Mouse (Mus musculus): ENCODE measurements at regions not wholly inside any gene's neighbourhood (a gene's known extent, or its start where the extent isn't known, plus 50 kb on each side); places are given as distances from the start of the nearest gene placed in this dataset.

DNA sequence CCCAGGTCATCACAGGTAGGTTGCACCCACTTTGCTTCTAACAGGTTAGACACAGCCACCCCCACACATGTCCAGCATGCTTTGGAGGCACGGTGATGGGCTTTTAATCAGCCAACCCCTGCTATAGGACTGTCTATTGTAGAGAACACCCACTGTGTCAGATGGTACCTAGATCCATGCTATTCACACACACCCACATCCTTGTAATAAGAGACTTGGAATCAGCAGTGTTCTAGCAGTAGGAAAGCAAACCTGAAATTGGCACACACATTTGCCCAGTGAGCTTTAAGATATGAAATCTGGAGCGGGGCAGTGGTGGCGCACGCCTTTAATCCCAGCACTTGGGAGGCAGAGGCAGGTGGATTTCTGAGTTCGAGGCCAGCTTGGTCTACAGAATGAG lies 113.9 kb upstream of the Rtl1 start:
- WGBS = 94% methylated on average over 5 of the region's 5 CpGs
- H3K4me1 ChIP-seq (ENCODE audit: control insufficient read depth, insufficient read depth, low read length) = no peaks in the 10 kb centered on the region

DNA sequence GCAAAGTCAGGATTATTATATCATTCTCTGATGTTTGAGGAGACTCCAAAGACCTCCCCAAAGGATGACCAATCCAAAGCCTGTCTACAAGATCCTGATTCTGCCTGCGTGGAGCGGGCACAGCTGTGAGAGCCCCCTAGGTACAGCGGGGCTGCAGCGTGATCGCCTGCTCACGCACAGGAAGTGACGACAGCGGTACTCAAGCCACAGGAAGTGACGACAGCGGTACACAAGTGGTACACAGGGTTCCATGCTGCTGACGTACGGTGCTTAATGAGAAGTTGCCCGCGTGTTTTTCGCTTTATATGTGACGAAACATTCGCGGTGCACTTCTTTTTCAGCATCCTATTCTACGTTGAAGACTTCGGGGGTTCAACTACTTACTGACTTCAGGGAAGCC lies 116.9 kb upstream of the Rtl1 start:
- DNase-seq = no peak
- TF ChIP-seq POLR2A (IDR thresholded peaks at IDR 0.05; ENCODE audit: borderline replicate concordance, extremely low read depth, low read depth, low read length) = no peak
- no peak for TF ChIP-seq CTCF (IDR thresholded peaks at IDR 0.05; ENCODE audit: insufficient read depth, low read length)
- Histone ChIP-seq H3K4me3 (replicated peaks; ENCODE audit: extremely low read depth, low read depth, low read length) (no peak overlapping the region), H3K4me1 (ENCODE audit: control insufficient read depth, insufficient read depth, low read length) (no peaks in the 10 kb centered on the region)
- WGBS = 93% methylated on average over 20 of the region's 20 CpGs

More for the DNA sequence above, 113.9 kb upstream of the Rtl1 start:
- TF ChIP-seq POLR2A (IDR thresholded peaks at IDR 0.05; ENCODE audit: borderline replicate concordance, extremely low read depth, low read depth, low read length) = no peak
- no peak for TF ChIP-seq CTCF (IDR thresholded peaks at IDR 0.05; ENCODE audit: insufficient read depth, low read length)
- no peak overlapping the region for H3K4me3 ChIP-seq (replicated peaks; ENCODE audit: extremely low read depth, low read depth, low read length)
- no peak for DNase-seq

DNA sequence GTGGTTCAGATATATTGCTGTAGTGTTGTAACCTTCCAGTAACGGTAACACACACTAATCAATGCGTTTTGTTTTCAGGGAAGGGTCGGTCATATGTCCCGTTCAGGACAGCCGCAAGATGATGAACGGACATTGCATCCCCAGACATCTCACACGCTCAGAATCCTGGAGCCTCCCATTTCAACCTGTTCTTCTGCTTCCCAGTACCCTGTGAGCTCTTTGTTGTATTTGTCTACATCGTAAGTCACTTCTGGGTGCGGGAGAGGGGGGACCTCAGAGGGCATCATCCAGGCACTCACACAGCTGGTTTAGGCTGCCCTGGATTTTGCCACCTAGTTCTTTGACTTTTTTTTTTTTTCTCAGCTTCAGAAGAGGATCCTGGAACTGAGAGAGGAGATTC lies 117.9 kb upstream of the Rtl1 start:
- DNase-seq = no peak
- 91% methylated on average over 9 of the region's 9 CpGs for WGBS
- H3K4me3 ChIP-seq (replicated peaks; ENCODE audit: extremely low read depth, low read depth, low read length) = no peak overlapping the region
- H3K4me1 ChIP-seq (ENCODE audit: control insufficient read depth, insufficient read depth, low read length) = no peaks in the 10 kb centered on the region
- no peak for TF ChIP-seq POLR2A (IDR thresholded peaks at IDR 0.05; ENCODE audit: borderline replicate concordance, extremely low read depth, low read depth, low read length)
- no peak for TF ChIP-seq CTCF (IDR thresholded peaks at IDR 0.05; ENCODE audit: insufficient read depth, low read length)

DNA sequence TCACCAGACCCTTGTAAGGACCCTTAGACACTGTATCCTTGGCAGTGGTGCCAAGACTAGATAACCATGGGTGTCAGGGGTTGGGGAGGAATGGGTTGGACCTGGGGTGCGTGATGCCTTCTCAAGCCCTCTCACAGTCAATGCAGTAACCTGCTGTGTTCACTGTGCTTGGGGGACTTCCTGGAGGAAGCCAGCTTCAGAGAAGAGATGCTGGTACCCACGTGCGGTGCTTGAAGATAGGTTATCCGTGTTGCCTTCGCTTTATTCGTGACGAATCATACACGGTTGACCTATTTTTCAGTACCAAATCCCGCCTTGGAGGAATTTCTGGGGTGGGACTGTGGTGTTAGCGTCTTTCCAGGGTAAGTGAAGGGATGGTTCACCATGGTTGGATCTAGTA lies 138.1 kb upstream of the Rtl1 start:
- DNase-seq = no peak
- TF ChIP-seq POLR2A (IDR thresholded peaks at IDR 0.05; ENCODE audit: borderline replicate concordance, extremely low read depth, low read depth, low read length) (no peak), CTCF (IDR thresholded peaks at IDR 0.05; ENCODE audit: insufficient read depth, low read length) (no peak)
- 91% methylated on average over 10 of the region's 10 CpGs for WGBS
- Histone ChIP-seq H3K4me1 (ENCODE audit: control insufficient read depth, insufficient read depth, low read length) (no peaks in the 10 kb centered on the region), H3K4me3 (replicated peaks; ENCODE audit: extremely low read depth, low read depth, low read length) (no peak overlapping the region)

DNA sequence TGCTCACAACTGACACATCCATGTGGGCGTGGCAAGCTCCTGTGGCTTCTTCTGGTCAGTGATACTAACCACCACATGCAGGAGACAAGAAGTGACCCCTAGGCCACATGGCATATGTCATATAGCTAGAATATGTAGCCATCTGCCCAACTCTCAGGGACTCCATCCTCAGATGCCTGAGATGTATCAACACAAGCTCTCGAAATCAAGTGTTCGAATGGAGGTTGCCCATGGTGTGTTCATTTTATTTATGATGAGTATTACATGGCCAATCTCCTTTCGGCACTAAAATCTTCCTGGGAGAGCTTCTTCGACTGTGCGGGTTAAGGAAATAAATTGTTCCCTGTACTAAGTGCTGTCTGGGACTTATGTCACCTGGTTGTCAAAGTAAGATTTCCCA lies 138.8 kb upstream of the Rtl1 start:
- WGBS = 88% methylated on average over 6 of the region's 6 CpGs
- H3K4me1 ChIP-seq (ENCODE audit: control insufficient read depth, insufficient read depth, low read length) = no peaks in the 10 kb centered on the region
- H3K4me3 ChIP-seq (replicated peaks; ENCODE audit: extremely low read depth, low read depth, low read length) = no peak overlapping the region
- no peak for DNase-seq
- TF ChIP-seq CTCF (IDR thresholded peaks at IDR 0.05; ENCODE audit: insufficient read depth, low read length) (no peak), POLR2A (IDR thresholded peaks at IDR 0.05; ENCODE audit: borderline replicate concordance, extremely low read depth, low read depth, low read length) (no peak)

DNA sequence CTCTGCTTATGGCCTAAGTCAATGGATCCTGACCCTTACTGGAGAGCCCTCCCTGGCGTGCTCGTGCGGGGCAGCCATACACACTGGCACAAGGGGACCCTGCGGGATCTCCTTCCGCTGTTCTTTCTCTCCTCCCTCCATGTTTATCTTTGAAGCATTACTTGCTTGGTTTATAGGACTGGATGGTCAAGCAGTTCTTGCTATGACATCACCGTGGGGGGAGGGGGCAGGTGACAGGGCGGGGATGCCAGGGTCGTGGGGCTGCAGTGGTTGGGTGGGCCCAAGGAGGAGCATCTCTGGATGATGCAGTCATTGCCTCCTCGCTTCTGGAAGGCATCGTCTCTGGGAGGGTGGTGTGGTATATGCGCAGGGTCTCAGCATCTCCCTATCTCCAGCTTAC lies 142.4 kb upstream of the Rtl1 start:
- Histone ChIP-seq H3K4me1 (ENCODE audit: control insufficient read depth, insufficient read depth, low read length) (no peaks in the 10 kb centered on the region), H3K4me3 (replicated peaks; ENCODE audit: extremely low read depth, low read depth, low read length) (no peak overlapping the region)
- DNase-seq = no peak
- 86% methylated on average over 11 of the region's 11 CpGs for WGBS
- no peak for TF ChIP-seq CTCF (IDR thresholded peaks at IDR 0.05; ENCODE audit: insufficient read depth, low read length)
- no peak for TF ChIP-seq POLR2A (IDR thresholded peaks at IDR 0.05; ENCODE audit: borderline replicate concordance, extremely low read depth, low read depth, low read length)

DNA sequence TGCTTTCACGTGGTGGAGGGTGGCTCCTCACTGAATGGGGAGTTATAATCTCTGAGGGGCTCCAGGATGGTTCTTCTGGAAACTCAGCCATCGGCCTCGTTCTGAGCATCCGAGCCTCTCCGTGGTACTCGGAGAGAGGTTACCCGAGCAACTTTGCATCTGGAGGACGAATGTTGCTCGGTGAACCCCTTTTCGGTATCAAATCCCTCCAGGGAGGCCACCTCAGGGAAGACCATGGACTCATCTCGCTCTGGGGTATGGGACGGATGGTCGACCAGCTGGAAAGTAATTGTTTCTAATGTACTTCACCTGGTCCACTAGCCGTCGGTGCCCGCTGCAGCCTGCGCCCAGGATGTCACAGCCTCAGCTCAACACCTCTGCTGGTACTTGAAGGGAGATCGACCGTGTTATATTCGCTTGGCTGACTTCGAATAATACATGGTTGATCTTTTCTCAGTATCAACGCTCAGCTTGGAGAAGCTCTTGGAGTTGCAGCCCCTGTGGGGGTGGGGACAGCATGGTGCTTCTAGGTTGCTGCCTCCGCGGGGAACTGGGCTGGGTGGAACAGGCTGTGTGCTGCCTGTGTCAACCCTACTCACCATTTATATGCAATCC lies 143.0 kb upstream of the Rtl1 start:
- DNase-seq = no peak
- no peak for TF ChIP-seq CTCF (IDR thresholded peaks at IDR 0.05; ENCODE audit: insufficient read depth, low read length)
- WGBS = 94% methylated on average over 24 of the region's 24 CpGs

DNA sequence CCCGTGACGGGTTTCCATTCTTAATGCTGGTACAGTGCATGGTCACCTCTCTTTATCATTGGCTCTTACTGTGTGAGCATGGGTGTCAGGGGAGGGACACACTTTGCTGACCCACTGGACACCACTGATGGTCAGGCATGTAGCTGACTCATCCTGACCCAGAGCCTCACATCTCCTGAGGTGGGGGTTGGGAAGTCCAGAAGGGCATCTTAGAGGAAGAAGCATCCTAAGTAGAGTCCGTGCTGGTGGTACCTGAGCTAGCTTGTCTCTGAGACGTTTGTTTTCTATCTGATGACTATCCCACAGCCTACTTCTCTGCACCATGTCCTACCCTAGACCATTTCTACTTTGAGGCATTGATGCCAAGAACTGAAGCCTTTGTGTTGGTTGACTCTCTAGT lies 144.1 kb upstream of the Rtl1 start:
- WGBS = 87% methylated on average over 4 of the region's 4 CpGs
- Histone ChIP-seq H3K4me1 (ENCODE audit: control insufficient read depth, insufficient read depth, low read length) (no peaks in the 10 kb centered on the region), H3K4me3 (replicated peaks; ENCODE audit: extremely low read depth, low read depth, low read length) (no peak overlapping the region)
- no peak for DNase-seq
- TF ChIP-seq CTCF (IDR thresholded peaks at IDR 0.05; ENCODE audit: insufficient read depth, low read length) (no peak), POLR2A (IDR thresholded peaks at IDR 0.05; ENCODE audit: borderline replicate concordance, extremely low read depth, low read depth, low read length) (no peak)

More for the DNA sequence above, 143.0 kb upstream of the Rtl1 start:
- Histone ChIP-seq H3K4me1 (ENCODE audit: control insufficient read depth, insufficient read depth, low read length) (no peaks in the 10 kb centered on the region), H3K4me3 (replicated peaks; ENCODE audit: extremely low read depth, low read depth, low read length) (no peak overlapping the region)

DNA sequence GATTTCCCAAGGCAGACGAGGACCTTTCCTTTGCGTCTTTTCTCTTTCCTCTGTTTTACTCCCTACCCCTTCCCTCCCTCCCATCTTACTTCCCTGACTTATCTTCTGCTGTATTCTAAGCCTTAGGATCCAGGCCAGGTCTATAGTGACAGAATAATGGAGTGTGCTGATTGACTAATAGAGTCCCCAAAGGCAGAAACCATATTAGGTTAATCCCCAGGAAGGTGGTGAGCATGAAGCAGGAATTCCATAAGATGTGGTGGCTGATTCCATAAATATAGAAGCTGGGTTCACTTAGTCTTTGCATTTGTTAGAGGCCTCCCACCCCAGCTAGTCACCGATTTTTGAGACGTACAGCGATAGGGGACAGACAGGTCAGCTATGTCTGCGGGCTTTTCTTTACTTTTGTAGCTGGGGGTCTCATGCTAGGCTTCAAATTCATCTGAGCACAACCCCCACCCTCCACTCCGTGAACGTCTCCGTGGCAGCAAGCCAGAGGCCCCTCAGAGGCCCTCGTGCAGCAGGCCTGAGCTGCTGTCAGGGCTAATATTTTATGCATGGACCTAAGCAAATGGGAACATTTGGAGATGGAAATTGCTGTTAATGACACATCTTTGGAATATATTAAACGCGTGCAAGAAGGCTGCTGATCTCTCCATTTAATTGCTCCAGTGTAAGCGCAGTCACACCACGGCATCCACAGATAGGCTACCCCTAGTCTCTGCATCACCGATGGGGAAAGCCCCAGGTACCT lies 145.8 kb upstream of the Rtl1 start:
- Histone ChIP-seq H3K4me3 (replicated peaks; ENCODE audit: extremely low read depth, low read depth, low read length) (no peak overlapping the region), H3K4me1 (ENCODE audit: control insufficient read depth, insufficient read depth, low read length) (no peaks in the 10 kb centered on the region)
- WGBS = 71% methylated on average over 15 of the region's 15 CpGs
- TF ChIP-seq CTCF (IDR thresholded peaks at IDR 0.05; ENCODE audit: insufficient read depth, low read length) (no peak), POLR2A (IDR thresholded peaks at IDR 0.05; ENCODE audit: borderline replicate concordance, extremely low read depth, low read depth, low read length) (no peak)
- DNase-seq = no peak

DNA sequence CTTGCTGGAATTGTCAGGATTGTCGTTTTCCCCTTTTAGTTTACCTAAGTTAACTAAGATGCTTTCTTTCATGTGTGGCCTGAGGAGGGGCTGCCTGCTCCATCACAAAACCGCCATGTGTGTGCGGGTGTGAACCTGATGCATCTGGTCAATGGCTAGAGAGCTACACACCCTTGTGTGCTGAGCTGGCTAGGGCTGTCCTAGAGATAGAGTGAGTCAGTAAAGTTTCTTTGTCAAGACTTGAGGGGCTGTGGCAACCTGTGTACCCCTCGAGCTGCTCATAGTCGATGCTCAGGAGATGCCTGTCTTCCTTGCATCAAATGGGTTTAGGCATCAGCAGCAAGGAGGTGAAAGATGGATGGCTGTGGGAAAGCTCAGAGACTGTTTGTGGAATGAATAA lies 147.1 kb upstream of the Rtl1 start:
- H3K4me1 ChIP-seq (ENCODE audit: control insufficient read depth, insufficient read depth, low read length) = no peaks in the 10 kb centered on the region
- no peak for DNase-seq
- TF ChIP-seq CTCF (IDR thresholded peaks at IDR 0.05; ENCODE audit: insufficient read depth, low read length) = no peak
- no peak for TF ChIP-seq POLR2A (IDR thresholded peaks at IDR 0.05; ENCODE audit: borderline replicate concordance, extremely low read depth, low read depth, low read length)
- H3K4me3 ChIP-seq (replicated peaks; ENCODE audit: extremely low read depth, low read depth, low read length) = no peak overlapping the region
- WGBS = 72% methylated on average over 5 of the region's 5 CpGs

All from lung, adult 2 months (tissue).